Mouse (Mus musculus) heart, adult 11 months (tissue): Measurements from ENCODE around the gene Plpp7.

Experiments
- DNase-seq: peaks from one replicate; pipeline ENCODE4 v3.0.0; 2022

Gene Plpp7

GRCm38 (mm10) chr2:32105117-32105913, 10.0 kb downstream of the Plpp7 start:
- peak; percentile 95 for DNase-seq

GRCm38 (mm10) chr2:32105930-32106329, 10.6 kb downstream of the Plpp7 start:
- no peak for DNase-seq

- no peak for DNase-seq
These were observed 15.9 kb downstream of the Plpp7 start for GRCm38 (mm10) chr2:32111268-32111667.

- DNase-seq = no peak
These were observed 17.2 kb downstream of the Plpp7 start for GRCm38 (mm10) chr2:32112548-32112947.

- no peak for DNase-seq
These were observed 20.5 kb downstream of the Plpp7 start for GRCm38 (mm10) chr2:32115851-32116268.

GRCm38 (mm10) chr2:32119802-32120750, 24.7 kb downstream of the Plpp7 start:
- peak; percentile 98 for DNase-seq

GRCm38 (mm10) chr2:32121150-32121549, 25.8 kb downstream of the Plpp7 start:
- DNase-seq = peak; percentile 98

- DNase-seq = no peak
These were observed 26.5 kb downstream of the Plpp7 start for GRCm38 (mm10) chr2:32121785-32122184.

- peak; percentile 97 for DNase-seq
These were observed 32.6 kb downstream of the Plpp7 start for GRCm38 (mm10) chr2:32127653-32128535.

- DNase-seq = no peak
These were observed 33.2 kb downstream of the Plpp7 start for GRCm38 (mm10) chr2:32128536-32128841.

- DNase-seq = peak; percentile 98
These were observed 34.2 kb downstream of the Plpp7 start for GRCm38 (mm10) chr2:32129383-32130074.

GRCm38 (mm10) chr2:32130435-32130834, 35.1 kb downstream of the Plpp7 start:
- no peak for DNase-seq

- peak; percentile 92 for DNase-seq
These were observed 36.0 kb downstream of the Plpp7 start for GRCm38 (mm10) chr2:32131205-32131834.

GRCm38 (mm10) chr2:32131866-32132566, 36.7 kb downstream of the Plpp7 start:
- no peak for DNase-seq

- peak; percentile 96 for DNase-seq
These were observed 37.3 kb downstream of the Plpp7 start for GRCm38 (mm10) chr2:32132567-32132992.

- peak; percentile 96 for DNase-seq
These were observed 38.7 kb downstream of the Plpp7 start for GRCm38 (mm10) chr2:32134039-32134438.

GRCm38 (mm10) chr2:32137667-32138266, 42.4 kb downstream of the Plpp7 start:
- peak; percentile 100 for DNase-seq

- peak; percentile 92 for DNase-seq
These were observed 44.0 kb downstream of the Plpp7 start for GRCm38 (mm10) chr2:32139377-32139776.

- DNase-seq = peak; percentile 90
These were observed 45.2 kb downstream of the Plpp7 start for GRCm38 (mm10) chr2:32140498-32140934.

GRCm38 (mm10) chr2:32141602-32142001, 46.3 kb downstream of the Plpp7 start:
- DNase-seq = no peak
